17 mouse cellular contexts compared by ENCODE assay signal in genomic region chr12:112990706-112991405, GRCm38 (mm10).
"Had no signal": no experiment of that assay in that cellular context is flagged by ENCODE, and none has a peak within 500 bp of the region (broad histone marks: within the 10 kb centered on the region; RNA-seq: fewer than 3 reads in every experiment).

No protein-coding gene starts in this region.

- H3K27ac ChIP-seq: kidney, postnatal 0 days; layer of hippocampus, adult 2 months; neural tube, embryonic 12.5 days; neural tube, embryonic 15.5 days; stomach, postnatal 0 days had no signal

- H3K9me3 ChIP-seq: liver, embryonic 13.5 days; neural tube, embryonic 12.5 days; neural tube, embryonic 15.5 days had no signal

- DNase-seq: layer of hippocampus, adult 9-11 months; liver, embryonic 13.5 days; lung, adult 2 months; lung, postnatal 14 days; lung, postnatal 4 days; midbrain, embryonic 14.5 days; right cerebral cortex, adult 18-20 months; right cerebral cortex, postnatal 14 days; right cerebral cortex, postnatal 4 days; thymus, adult 2 months; thymus, postnatal 25 days had no signal

- H3K27me3 ChIP-seq: liver, embryonic 13.5 days; neural tube, embryonic 12.5 days; neural tube, embryonic 15.5 days had no signal

- H3K4me2 ChIP-seq: liver, embryonic 13.5 days; midbrain, embryonic 11.5 days; neural tube, embryonic 12.5 days; neural tube, embryonic 15.5 days had no signal

- H3K4me3 ChIP-seq: layer of hippocampus, adult 2 months; liver, embryonic 13.5 days; neural tube, embryonic 12.5 days; neural tube, embryonic 15.5 days had no signal

- H3K9ac ChIP-seq: liver, embryonic 13.5 days; neural tube, embryonic 12.5 days; neural tube, embryonic 15.5 days had no signal

- H3K4me1 ChIP-seq: neural tube, embryonic 12.5 days; neural tube, embryonic 15.5 days had no signal
